Mouse (Mus musculus): ENCODE results near the gene Rassf8. TPM values are rescaled to one million over a fixed set of nuclear protein-coding genes. Genes with fewer than 3 reads are reported as not detected.

Rassf8 gene
- total RNA-seq, 2 experiments from 2014 or later: 93.1 to 97.9 TPM

- DNase-seq: no peak
Observed at GRCm38 (mm10) chr6:145862739-145863064, 116.2 kb downstream of the Rassf8 start.

DNA sequence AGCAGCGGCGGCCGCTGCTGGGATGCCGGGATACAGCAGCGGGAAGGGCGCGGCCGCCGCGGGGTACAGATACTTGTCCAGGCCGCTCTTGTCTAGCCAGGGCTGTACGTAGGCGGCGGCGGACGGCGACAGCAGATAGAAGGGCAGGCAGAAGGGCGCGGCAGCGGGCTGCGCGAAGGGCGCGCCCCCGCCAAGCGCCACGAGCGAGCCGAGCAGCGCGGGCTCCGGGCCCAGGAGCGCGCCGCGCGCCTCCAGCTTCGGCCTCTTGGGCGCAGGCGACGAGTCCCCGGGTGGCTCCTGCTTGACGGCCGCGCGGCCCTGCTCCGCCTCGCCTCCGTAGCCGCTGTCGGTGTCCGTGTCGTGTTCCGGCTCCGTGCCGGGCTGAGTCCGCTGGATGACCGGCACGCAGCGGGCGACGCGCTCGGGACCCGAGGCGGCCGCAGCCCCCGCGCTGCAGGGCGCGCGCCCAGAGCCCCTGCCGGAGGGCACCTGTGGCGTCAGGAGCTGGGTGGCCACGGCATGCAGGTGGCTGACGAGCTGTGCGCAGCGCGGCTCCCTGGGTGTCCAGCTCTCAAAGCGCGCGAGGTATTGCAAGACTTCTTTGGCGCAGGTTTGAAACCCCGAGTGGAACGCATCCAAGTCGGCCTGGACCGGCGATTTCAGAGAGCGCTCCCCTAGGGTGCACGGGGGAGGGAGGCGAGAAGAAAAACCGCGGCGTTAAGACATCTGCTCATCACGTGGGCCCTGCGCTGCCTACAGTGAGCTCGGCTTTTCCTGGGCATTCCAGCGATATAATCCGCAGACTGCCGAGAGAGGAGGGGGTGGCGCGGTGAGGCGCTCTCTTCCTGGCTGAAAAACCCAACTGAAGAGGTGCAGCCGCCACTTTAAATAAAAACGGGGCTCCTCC, 116.8 kb downstream of the Rassf8 start:
- DNase-seq: peak; percentile 73

GRCm38 (mm10) chr6:145864171-145864570, 117.6 kb downstream of the Rassf8 start:
- DNase-seq: no peak

- peak; percentile 83 for DNase-seq
Observed at GRCm38 (mm10) chr6:145865289-145865885, 118.8 kb downstream of the Rassf8 start, which contains the start of gene Bhlhe41. Gene Bhlhe41 (minus strand): TSS chr6:145865558.

DNA sequence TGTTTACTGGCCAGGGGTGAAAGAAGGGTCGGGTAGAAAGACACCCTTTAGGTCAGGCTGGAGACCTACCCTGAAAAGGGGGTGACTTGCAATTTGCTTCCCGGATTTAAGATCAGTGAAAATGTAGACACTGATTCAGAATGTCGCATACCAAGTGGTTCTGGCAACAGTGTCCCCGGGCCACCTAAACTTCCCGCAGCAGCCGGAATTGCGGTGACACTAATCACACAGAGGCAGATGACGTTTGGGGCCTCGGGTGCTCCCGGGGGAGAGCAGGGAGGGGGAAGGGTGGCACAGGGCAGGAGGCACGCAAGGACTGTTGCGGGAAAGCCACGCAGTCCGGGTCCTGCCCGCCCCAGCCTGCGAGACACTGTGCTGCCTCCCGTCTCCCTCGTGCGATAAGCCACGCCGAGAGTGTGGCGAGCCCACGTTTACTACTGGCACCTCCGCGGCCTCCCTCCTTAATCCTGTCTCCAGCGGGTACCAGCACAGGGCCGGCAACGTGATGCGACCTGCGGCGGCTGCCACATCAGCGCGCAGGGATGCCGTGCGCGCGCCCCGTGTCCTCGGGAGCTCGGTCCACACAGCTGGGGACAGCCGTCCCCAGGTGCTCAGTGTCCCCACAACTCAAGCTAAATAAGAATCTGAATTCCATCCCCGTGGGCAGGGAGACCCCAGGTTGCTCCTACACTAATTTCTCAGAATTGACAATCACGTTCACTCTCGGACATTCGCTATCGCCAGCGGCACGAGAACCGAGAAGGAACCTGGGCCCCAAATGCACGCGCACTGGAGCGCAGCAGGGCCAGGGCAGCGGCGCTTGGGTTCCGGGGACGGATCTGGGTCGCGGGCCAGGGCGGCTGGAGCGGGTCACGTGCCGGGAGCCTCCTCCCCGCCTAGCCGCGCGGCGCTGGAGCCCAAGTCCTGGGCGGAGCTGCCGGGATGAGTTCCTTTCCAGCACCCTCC, 119.6 kb downstream of the Rassf8 start:
- peak; percentile 94 for DNase-seq

- no peak for DNase-seq
Observed at GRCm38 (mm10) chr6:145867111-145867510, 120.6 kb downstream of the Rassf8 start.

Other genes starting within 250 kb of the Rassf8 start
- gene Lmntd1, start 132.4 kb upstream of the Rassf8 start, total RNA-seq (2021): 1 to 10 TPM; 2.8 to 3.1 TPM
- gene Tuba3b, start 131.0 kb upstream of the Rassf8 start, total RNA-seq (2021): under 1 TPM; 0.50 to 0.59 TPM
- gene Bhlhe41, start 118.8 kb downstream of the Rassf8 start, total RNA-seq (2021): 10 to 100 TPM; 10.5 to 12.7 TPM
- gene Sspn, start 184.9 kb downstream of the Rassf8 start, total RNA-seq (2021): 100 to 1,000 TPM; 103 to 104 TPM

All from heart, postnatal 4 days (tissue).